Mouse (Mus musculus) cortical plate, adult 2 months (tissue): Measurements from ENCODE around the gene D11Wsu47e. TPM values are rescaled to one million over a fixed set of nuclear protein-coding genes. Genes with fewer than 3 reads are reported as not detected.
A peak's percentile ranks its signal among the peaks of the same experiment; 100 is the strongest.

Experiments used
- H3K27ac ChIP-seq: fragments of 200-500 bp; 2 replicates; pipeline ENCODE4 v1.5.1; 2012; ENCODE audit warnings: low read length, control low read depth, inconsistent platforms; ENCODE audit not compliant: insufficient read depth
- H3K4me1 ChIP-seq: fragments of 200-500 bp; 2 replicates; pipeline ENCODE4 v1.6.1; 2011; ENCODE audit warnings: low read length; ENCODE audit not compliant: control insufficient read depth, insufficient read depth
- H3K4me3 ChIP-seq: fragments of 200-500 bp; 2 replicates; pipeline ENCODE4 v1.5.1; 2011; ENCODE audit warnings: mild to moderate bottlenecking, low read length, control low read depth; ENCODE audit not compliant: insufficient read depth
- CTCF ChIP-seq: fragments of 200-500 bp; IDR thresholded peaks from 2 replicates; pipeline ENCODE4 v1.5.1; 2011; ENCODE audit warnings: mild to moderate bottlenecking, control low read depth, low read length; ENCODE audit not compliant: insufficient read depth; ENCODE audit errors: extremely low read depth
- POLR2A ChIP-seq: fragments of 200-500 bp; IDR thresholded peaks from 2 replicates; pipeline ENCODE4 v1.6.1; 2011; ENCODE audit warnings: mild to moderate bottlenecking, low read length, control low read depth; ENCODE audit not compliant: insufficient read depth; ENCODE audit errors: extremely low read depth
- polyA plus RNA-seq: library from polyadenylated mRNA; depleted of rRNA; stranded (reverse); fragments of >200 nt; gene quantifications from 2 replicates; pipeline ENCODE4 v1.2.3, GENCODE M21; 2012

Gene D11Wsu47e
- polyA plus RNA-seq, 1 experiment: 14.2 TPM

GRCm38 (mm10) chr11:113709272-113709671 is 25.1 kb downstream of the D11Wsu47e start:
- Histone ChIP-seq H3K4me3 (no peak overlapping the region), H3K27ac (no peak overlapping the region), H3K4me1 (peaks cover 2% of the 10 kb centered on the region; the same call in 1 of the 2 replicates)
- TF ChIP-seq CTCF (no peak), POLR2A (no peak)

- TF ChIP-seq POLR2A: no peak
- TF ChIP-seq CTCF: no peak
- Histone ChIP-seq H3K4me1 (peaks cover 2% of the 10 kb centered on the region; the same call in 1 of the 2 replicates), H3K4me3 (no peak within 1 kb of the TSS), H3K27ac (peak within 1 kb of the TSS; percentile 18; the same call in 1 of the 2 replicates)
These were observed 25.6 kb downstream of the D11Wsu47e start, which contains the start of gene Cpsf4l for GRCm38 (mm10) chr11:113709731-113710256. Gene Cpsf4l, minus strand, starts transcription at chr11:113710017.

GRCm38 (mm10) chr11:113710257-113710777 is 26.1 kb downstream of the D11Wsu47e start:
- Histone ChIP-seq H3K27ac (peak overlapping the region; percentile 18; the same call in 1 of the 2 replicates), H3K4me3 (no peak overlapping the region), H3K4me1 (peaks cover 2% of the 10 kb centered on the region; the same call in 1 of the 2 replicates)
- TF ChIP-seq POLR2A (no peak), CTCF (no peak)

- TF ChIP-seq CTCF: no peak
- no peak for TF ChIP-seq POLR2A
- H3K27ac ChIP-seq: no peak overlapping the region
- H3K4me3 ChIP-seq: no peak overlapping the region
- H3K4me1 ChIP-seq: peaks cover 2% of the 10 kb centered on the region; the same call in 1 of the 2 replicates
These were observed 26.8 kb downstream of the D11Wsu47e start for GRCm38 (mm10) chr11:113711061-113711460.

GRCm38 (mm10) chr11:113715078-113715674 is 31.0 kb downstream of the D11Wsu47e start:
- Histone ChIP-seq H3K27ac (no peak overlapping the region), H3K4me3 (no peak overlapping the region), H3K4me1 (no peaks in the 10 kb centered on the region)
- 0 out of 2 replicates have a peak, but pooled peaks have one; percentile 16 for TF ChIP-seq CTCF
- TF ChIP-seq POLR2A: no peak

GRCm38 (mm10) chr11:113716132-113716531 is 31.9 kb downstream of the D11Wsu47e start:
- no peaks in the 10 kb centered on the region for H3K4me1 ChIP-seq
- no peak for TF ChIP-seq POLR2A
- H3K27ac ChIP-seq: no peak overlapping the region
- no peak overlapping the region for H3K4me3 ChIP-seq

GRCm38 (mm10) chr11:113717767-113718424 is 33.7 kb downstream of the D11Wsu47e start:
- TF ChIP-seq POLR2A (no peak), CTCF (no peak)
- Histone ChIP-seq H3K4me1 (no peaks in the 10 kb centered on the region), H3K4me3 (no peak overlapping the region), H3K27ac (no peak overlapping the region)

- Histone ChIP-seq H3K27ac (peak overlapping the region; percentile 32; the same call in 1 of the 2 replicates), H3K4me1 (0 out of 2 replicates have a peak, but pooled peaks cover 2% of the 10 kb centered on the region), H3K4me3 (no peak overlapping the region)
- TF ChIP-seq POLR2A (no peak), CTCF (no peak)
These were observed 38.3 kb downstream of the D11Wsu47e start for GRCm38 (mm10) chr11:113722405-113723090.

- TF ChIP-seq CTCF: no peak
- Histone ChIP-seq H3K27ac (no peak overlapping the region), H3K4me1 (0 out of 2 replicates have a peak, but pooled peaks cover 2% of the 10 kb centered on the region), H3K4me3 (no peak overlapping the region)
These were observed 41.2 kb downstream of the D11Wsu47e start for GRCm38 (mm10) chr11:113725235-113726048.
